Mouse (Mus musculus): ENCODE data around the gene Pifo. TPM values are rescaled to one million over a fixed set of nuclear protein-coding genes. Genes with fewer than 3 reads are reported as not detected.

Gene Pifo
- polyA plus RNA-seq, 1 experiment, result not detected

GRCm38 (mm10) chr3:105959585-105959984, 54.9 kb downstream of the Pifo start:
- Histone ChIP-seq H3K4me1 (ENCODE audit: control insufficient read depth) (peaks cover 37% of the 10 kb centered on the region), H3K9me3 (ENCODE audit: control insufficient read depth, low read length) (peaks cover 2% of the 10 kb centered on the region; the same call in 1 of the 2 replicates), H3K4me3 (replicated peaks) (peak overlapping the region; percentile 75), H3K36me3 (ENCODE audit: control insufficient read depth) (peaks cover 69% of the 10 kb centered on the region), H3K27me3 (ENCODE audit: control insufficient read depth) (no peaks in the 10 kb centered on the region)
- TF ChIP-seq GATA1 (IDR thresholded peaks at IDR 0.05; ENCODE audit: low read length) (no peak), TAL1 (IDR thresholded peaks at IDR 0.05; ENCODE audit: low read length) (no peak)

- peak within 1 kb of the TSS; percentile 75 for H3K4me3 ChIP-seq (replicated peaks)
- peaks cover 69% of the 10 kb centered on the region for H3K36me3 ChIP-seq (ENCODE audit: control insufficient read depth)
- H3K4me1 ChIP-seq (ENCODE audit: control insufficient read depth), result peaks cover 37% of the 10 kb centered on the region
These were observed 55.4 kb downstream of the Pifo start, which contains the start of gene Wdr77 for GRCm38 (mm10) chr3:105958974-105959580. Gene Wdr77 (plus strand): TSS chr3:105959369.

GRCm38 (mm10) chr3:105958204-105958603, 56.2 kb downstream of the Pifo start:
- peaks cover 71% of the 10 kb centered on the region for H3K36me3 ChIP-seq (ENCODE audit: control insufficient read depth)
- no peaks in the 10 kb centered on the region for H3K27me3 ChIP-seq (ENCODE audit: control insufficient read depth)
- TF ChIP-seq GATA1 (IDR thresholded peaks at IDR 0.05; ENCODE audit: low read length) (no peak), TAL1 (IDR thresholded peaks at IDR 0.05; ENCODE audit: low read length) (no peak)
- H3K4me1 ChIP-seq (ENCODE audit: control insufficient read depth), result peaks cover 37% of the 10 kb centered on the region
- H3K4me3 ChIP-seq (replicated peaks), result peak overlapping the region; percentile 75
- H3K9me3 ChIP-seq (ENCODE audit: control insufficient read depth, low read length), result peaks cover 2% of the 10 kb centered on the region; the same call in 1 of the 2 replicates

More at GRCm38 (mm10) chr3:105958974-105959580, 55.4 kb downstream of the Pifo start, which contains the start of gene Wdr77:
- Histone ChIP-seq H3K27me3 (ENCODE audit: control insufficient read depth) (no peaks in the 10 kb centered on the region), H3K9me3 (ENCODE audit: control insufficient read depth, low read length) (peaks cover 2% of the 10 kb centered on the region; the same call in 1 of the 2 replicates)
- TF ChIP-seq TAL1 (IDR thresholded peaks at IDR 0.05; ENCODE audit: low read length), result no peak
- no peak for TF ChIP-seq GATA1 (IDR thresholded peaks at IDR 0.05; ENCODE audit: low read length)

- H3K36me3 ChIP-seq (ENCODE audit: control insufficient read depth), result peaks cover 71% of the 10 kb centered on the region
- no peak for TF ChIP-seq TAL1 (IDR thresholded peaks at IDR 0.05; ENCODE audit: low read length)
- TF ChIP-seq GATA1 (IDR thresholded peaks at IDR 0.05; ENCODE audit: low read length), result no peak
- no peaks in the 10 kb centered on the region for H3K27me3 ChIP-seq (ENCODE audit: control insufficient read depth)
- H3K4me3 ChIP-seq (replicated peaks), result peak overlapping the region; percentile 75
- H3K4me1 ChIP-seq (ENCODE audit: control insufficient read depth), result peaks cover 37% of the 10 kb centered on the region
- H3K9me3 ChIP-seq (ENCODE audit: control insufficient read depth, low read length), result peaks cover 2% of the 10 kb centered on the region; the same call in 1 of the 2 replicates
These were observed 57.2 kb downstream of the Pifo start for GRCm38 (mm10) chr3:105957235-105957634.

- TF ChIP-seq TAL1 (IDR thresholded peaks at IDR 0.05; ENCODE audit: low read length) (no peak), GATA1 (IDR thresholded peaks at IDR 0.05; ENCODE audit: low read length) (no peak)
- peaks cover 14% of the 10 kb centered on the region for H3K4me1 ChIP-seq (ENCODE audit: control insufficient read depth)
- H3K9me3 ChIP-seq (ENCODE audit: control insufficient read depth, low read length), result no peaks in the 10 kb centered on the region
- H3K4me3 ChIP-seq (replicated peaks), result no peak overlapping the region
- no peaks in the 10 kb centered on the region for H3K27me3 ChIP-seq (ENCODE audit: control insufficient read depth)
- H3K36me3 ChIP-seq (ENCODE audit: control insufficient read depth), result peaks cover 100% of the 10 kb centered on the region
These were observed 63.1 kb downstream of the Pifo start for GRCm38 (mm10) chr3:105951348-105951747.

Other genes with a start within 250 kb of the Pifo start
- gene Rap1a, start 213.3 kb downstream of the Pifo start, polyA plus RNA-seq (2012), result 2.1 and 3.8 TPM in 2 replicates
- gene Adora3, start 143.8 kb downstream of the Pifo start, polyA plus RNA-seq (2012), result not detected in 2 replicates
- gene Tmigd3, start 143.7 kb downstream of the Pifo start, polyA plus RNA-seq (2012), result not detected in 2 replicates
- gene I830077J02Rik, start 82.0 kb downstream of the Pifo start, polyA plus RNA-seq (2012), result 0.01 TPM in 1 of 2 replicates, not detected in the other
- 1.0 and 1.1 TPM in 2 replicates for gene Wdr77, start 55.3 kb downstream of the Pifo start, polyA plus RNA-seq (2012)
- 23.2 and 25.2 TPM in 2 replicates for gene Atp5f1, start 54.5 kb downstream of the Pifo start, polyA plus RNA-seq (2012)
- not detected in 2 replicates for gene Ovgp1, start 40.9 kb downstream of the Pifo start, polyA plus RNA-seq (2012)
- gene Chil5, start 18.2 kb upstream of the Pifo start, polyA plus RNA-seq (2012), result not detected in 2 replicates
- not detected in 2 replicates for gene Chia1, start 98.6 kb upstream of the Pifo start, polyA plus RNA-seq (2012)
- gene Chil3, start 152.9 kb upstream of the Pifo start, polyA plus RNA-seq (2012), result not detected in 2 replicates
- gene Chil4, start 204.9 kb upstream of the Pifo start, polyA plus RNA-seq (2012), result not detected in 2 replicates

All from erythroblast, embryonic 14.5 days (primary cell).